ENCODE assay signal across 18 mouse cellular contexts in genomic region chr1:142433300-142433699, GRCm38 (mm10).
"Had no signal": no experiment of that assay in that cellular context is flagged by ENCODE, and none has a peak within 500 bp of the region (broad histone marks: within the 10 kb centered on the region; RNA-seq: fewer than 3 reads in every experiment).

No protein-coding gene starts in this region.

- ATAC-seq: liver, postnatal 0 days; lung, postnatal 0 days; midbrain, embryonic 13.5 days; midbrain, embryonic 15.5 days had no signal

- H3K4me2 ChIP-seq: lung, embryonic 15.5 days; midbrain, embryonic 11.5 days; midbrain, embryonic 13.5 days; midbrain, embryonic 15.5 days; neural tube, embryonic 12.5 days had no signal

- H3K27ac ChIP-seq: lung, embryonic 15.5 days; macrophage; midbrain, embryonic 13.5 days; midbrain, embryonic 15.5 days; neural tube, embryonic 12.5 days had no signal

- H3K9ac ChIP-seq: liver, postnatal 0 days; lung, embryonic 15.5 days; midbrain, embryonic 13.5 days; midbrain, embryonic 15.5 days; neural tube, embryonic 12.5 days had no signal

- H3K27me3 ChIP-seq: lung, embryonic 15.5 days; megakaryocyte, embryonic 14.5 days; midbrain, embryonic 13.5 days; midbrain, embryonic 15.5 days; neural tube, embryonic 12.5 days had no signal

- H3K36me3 ChIP-seq: lung, embryonic 15.5 days; midbrain, embryonic 13.5 days; midbrain, embryonic 15.5 days; neural tube, embryonic 12.5 days had no signal

- H3K4me1 ChIP-seq: lung, embryonic 15.5 days; megakaryocyte, embryonic 14.5 days; midbrain, embryonic 13.5 days; midbrain, embryonic 15.5 days; neural tube, embryonic 12.5 days had no signal

- DNase-seq: liver, postnatal 0 days; lung, adult 2 months; lung, postnatal 14 days; lung, postnatal 36 days; right cerebral cortex, postnatal 14 days; right cerebral cortex, postnatal 4 days; spleen, adult 18-20 months; thymus, adult 18-20 months; thymus, postnatal 14 days; thymus, postnatal 36 days had no signal

- H3K9me3 ChIP-seq: lung, embryonic 15.5 days; midbrain, embryonic 13.5 days; midbrain, embryonic 15.5 days; neural tube, embryonic 12.5 days had no signal

- H3K4me3 ChIP-seq: lung, embryonic 15.5 days; megakaryocyte, embryonic 14.5 days; midbrain, embryonic 13.5 days; midbrain, embryonic 15.5 days; neural tube, embryonic 12.5 days had no signal
